8 mouse cellular contexts compared by ENCODE assay signal in genomic region chr10:121206002-121206742, GRCm38 (mm10).
DNase-seq lines count a peak whose midpoint lies in the region; ATAC-seq lines count a peak whose summit lies in the region.

No protein-coding gene starts in this region.

- WGBS in large intestine, adult 2 months = 16% methylated on average over 15 of the region's 15 CpGs
- 48% methylated on average over 15 of the region's 15 CpGs for WGBS in liver, embryonic 16.5 days (ENCODE audit: insufficient replicate concordance)

- H3K4me3 ChIP-seq in liver, embryonic 16.5 days (ENCODE audit: low read depth, low read length) = no peak overlapping the region

- H3K27ac ChIP-seq in liver, embryonic 16.5 days (ENCODE audit: low read length) = no peak overlapping the region

- intact Hi-C loops in heart, postnatal 14 days (cut with DNase I) = no loop called here

- H3K4me2 ChIP-seq in liver, embryonic 16.5 days (ENCODE audit: low read depth, low read length) = no peak overlapping the region

- peak; percentile 56; the same call in 1 of the 2 replicates for ATAC-seq in liver, embryonic 16.5 days (ENCODE audit: low read depth)

- H3K9ac ChIP-seq in liver, embryonic 16.5 days (ENCODE audit: low read depth, low read length) = no peak overlapping the region

- H3K9me3 ChIP-seq in liver, embryonic 16.5 days (replicated peaks; ENCODE audit: control insufficient read depth, low read length) = no peaks in the 10 kb centered on the region

- H3K36me3 ChIP-seq in liver, embryonic 16.5 days (ENCODE audit: control insufficient read depth, insufficient read depth) = no peaks in the 10 kb centered on the region

- no peaks in the 10 kb centered on the region for H3K27me3 ChIP-seq in liver, embryonic 16.5 days (ENCODE audit: control insufficient read depth, insufficient read depth, low read depth, low read length)

- peak; percentile 64 for DNase-seq in adrenal gland, postnatal 10 days
- DNase-seq in adrenal gland, adult 18-20 months (ENCODE audit: low spot score in 2 of 2) = no peak
- peak; percentile 87 for DNase-seq in fibroblast of lung, adult 2 months (ENCODE audit: low read depth)
- DNase-seq in heart, postnatal 14 days = peak; percentile 67 to 84
- peak; percentile 21 for DNase-seq in large intestine, adult 2 months (ENCODE audit: low read depth, low spot score)
- DNase-seq in ovary, postnatal 14 days (ENCODE audit: low spot score) = peak; percentile 11
- no peak for DNase-seq in T-cell, adult 2 months (ENCODE audit: low spot score)

- no peaks in the 10 kb centered on the region for H3K4me1 ChIP-seq in liver, embryonic 16.5 days (ENCODE audit: control insufficient read depth, low read depth, low read length)

Comparison
In these comparisons a context has a peak if more than half of its experiments do, and no peak if none do; other contexts are left out.
1. DNase-seq: peak in adrenal gland, postnatal 10 days (single experiment), fibroblast of lung, adult 2 months (single experiment), heart, postnatal 14 days (2 of 2), large intestine, adult 2 months (single experiment) and ovary, postnatal 14 days (single experiment); none in adrenal gland, adult 18-20 months (0 of 2) and T-cell, adult 2 months (single experiment).